Mouse (Mus musculus) large intestine, adult 2 months (tissue): Measurements from ENCODE around the gene Atg2b. TPM values are rescaled to one million over a fixed set of nuclear protein-coding genes. Genes with fewer than 3 reads are reported as not detected.

Source experiments
- DNase-seq: peaks from one replicate; pipeline ENCODE4 v3.0.0-alpha.2; 2012; ENCODE audit warnings: low read depth, low spot score
- WGBS: fragments of 180-500 bp; shearing (Covaris S2); methylation state at CpG from one replicate; pipeline ENCODE4 v1.1.7; 2018; 5-methylcytosine and 5-hydroxymethylcytosine counted together
- polyA plus RNA-seq: library from polyadenylated mRNA; depleted of rRNA; stranded (reverse); fragments of >200 nt; gene quantifications from 2 replicates; pipeline ENCODE4 v1.2.3, GENCODE M21; 2012; rRNA removed

Gene Atg2b
- 11.8 and 15.3 TPM in 2 replicates for polyA plus RNA-seq

DNA sequence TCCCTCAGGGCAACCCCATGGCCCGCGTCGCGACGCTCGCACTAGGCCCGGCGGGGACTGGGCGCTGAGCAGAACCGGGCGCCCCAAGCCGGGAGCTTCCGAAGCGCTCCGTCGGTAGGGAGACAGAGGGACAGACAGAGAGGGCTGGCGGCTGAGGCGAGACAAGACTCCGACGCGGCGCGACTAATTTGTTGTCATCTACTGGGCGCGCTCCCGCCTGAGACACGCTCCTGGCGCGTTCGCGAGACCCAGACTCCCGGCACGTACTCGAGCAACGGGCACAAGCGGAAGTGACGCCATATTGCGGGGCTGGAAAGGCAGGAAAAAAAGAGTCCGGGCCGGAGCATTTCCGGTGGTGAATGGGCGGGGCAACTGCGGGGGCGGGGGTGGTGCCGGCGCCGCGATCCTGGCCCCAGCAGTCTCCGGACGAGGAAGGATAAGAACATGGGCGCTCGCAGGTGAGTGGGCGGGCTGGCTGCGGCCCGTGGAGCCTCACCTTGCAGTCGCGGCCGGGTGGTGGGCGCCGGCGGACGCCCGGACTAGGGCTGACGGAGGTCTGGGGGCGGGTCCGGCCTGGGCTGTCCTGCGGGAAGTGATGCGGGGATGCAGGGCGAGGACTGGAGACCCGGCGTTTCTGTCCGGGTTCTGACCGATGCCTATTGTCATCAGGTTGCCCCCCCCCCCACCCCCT, at the start of gene Atg2b:
Atg2b (minus strand) TSS at position 211 of the 691 bp plus-strand sequence.
- WGBS: under 1% methylated on average over 73 of the region's 73 CpGs
- DNase-seq: peak; percentile 95

DNA sequence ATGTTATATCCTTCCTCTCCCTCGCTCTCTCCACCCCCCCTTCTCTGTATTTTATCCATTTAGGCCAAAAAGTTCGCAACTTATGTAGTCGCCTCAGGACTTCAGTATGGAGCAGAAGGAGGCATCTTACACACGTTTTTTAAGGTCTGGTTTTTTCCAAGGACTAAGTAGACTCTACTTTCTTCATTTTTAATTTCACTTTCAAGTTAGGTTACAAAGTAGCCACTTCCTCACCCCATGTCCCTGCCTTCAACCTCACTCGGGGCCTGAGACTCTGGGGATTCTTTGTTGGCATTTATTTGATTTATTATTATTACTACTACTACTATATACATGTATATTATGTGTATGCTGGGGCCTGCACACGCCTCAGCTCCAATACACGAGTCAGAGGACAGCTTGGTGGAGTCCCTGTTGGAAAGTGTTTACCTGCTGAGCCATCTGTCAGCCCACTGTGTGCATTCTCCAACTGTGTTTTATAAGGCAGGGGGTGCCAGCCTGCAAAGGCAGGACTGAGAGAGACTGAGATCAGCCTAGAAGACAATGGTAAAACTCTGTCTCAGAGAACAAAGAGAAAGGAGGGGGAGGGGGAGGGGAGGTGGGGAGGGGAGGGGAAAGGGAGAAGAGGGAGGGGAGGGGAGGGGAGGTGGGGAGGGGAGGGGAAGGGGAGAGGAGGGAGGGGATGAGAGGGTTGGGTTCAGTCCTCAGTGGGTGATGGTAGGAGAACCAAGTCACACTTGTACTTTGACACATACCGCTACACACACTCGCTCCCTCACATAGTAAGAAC, 48.6 kb upstream of the Atg2b start:
- DNase-seq: no peak
- WGBS: 71% methylated on average over 9 of the region's 9 CpGs

GRCm38 (mm10) chr12:105730851-105731460, 45.9 kb upstream of the Atg2b start:
- no peak for DNase-seq
- 51% methylated on average over 6 of the region's 6 CpGs for whole genome bisulfite sequencing

GRCm38 (mm10) chr12:105727964-105728363, 43.0 kb upstream of the Atg2b start:
- no peak for DNase-seq
- 43% methylated on average over 8 of the region's 8 CpGs for whole genome bisulfite sequencing

- WGBS: 65% methylated on average over 3 of the region's 3 CpGs
These were observed 42.3 kb upstream of the Atg2b start for GRCm38 (mm10) chr12:105727268-105727667.

DNA sequence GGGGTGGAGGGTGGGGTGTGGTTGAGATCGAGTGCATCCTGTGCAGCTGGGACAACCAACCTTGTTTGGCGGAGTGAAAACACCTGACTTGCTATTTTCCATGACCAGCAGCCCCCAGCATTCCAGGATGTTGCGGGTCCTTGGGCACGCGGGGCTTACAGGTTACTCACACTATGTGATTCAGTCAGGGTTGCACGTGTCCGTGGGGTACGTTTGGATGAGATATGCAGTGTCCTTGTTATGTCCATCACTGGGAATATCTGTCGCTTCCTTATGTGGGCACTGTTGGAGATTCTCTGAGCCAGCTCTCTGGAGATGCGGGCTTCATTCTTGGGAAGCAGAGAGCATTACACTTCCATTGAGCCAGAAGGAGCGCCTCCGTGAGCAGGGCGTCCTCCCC, 40.7 kb upstream of the Atg2b start:
- WGBS: 79% methylated on average over 13 of the region's 13 CpGs

More at GRCm38 (mm10) chr12:105727268-105727667, 42.3 kb upstream of the Atg2b start:
- no peak for DNase-seq

DNA sequence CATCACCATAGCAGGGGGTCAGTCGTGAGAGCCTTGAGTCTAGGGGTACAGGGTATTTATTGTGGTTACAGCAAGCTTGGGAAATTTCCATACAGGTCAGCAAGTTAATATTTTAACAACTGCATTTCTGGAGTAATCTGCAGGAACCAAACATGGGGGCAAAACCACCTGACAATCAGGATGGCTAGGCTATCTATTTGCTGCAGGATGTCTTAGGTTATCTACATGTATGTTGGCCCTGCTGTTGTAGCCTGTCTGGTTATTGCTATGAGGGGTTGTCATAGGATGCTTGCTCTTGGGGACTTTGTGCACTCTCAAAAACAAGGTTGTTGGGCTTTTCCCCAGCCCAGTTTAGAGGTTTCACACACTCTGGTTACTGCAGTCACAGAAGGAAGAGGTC, 39.6 kb upstream of the Atg2b start:
- 38% methylated on average over 1 of the region's 1 CpGs for WGBS
- no peak for DNase-seq

More for the DNA sequence above, 40.7 kb upstream of the Atg2b start:
- DNase-seq: no peak

DNA sequence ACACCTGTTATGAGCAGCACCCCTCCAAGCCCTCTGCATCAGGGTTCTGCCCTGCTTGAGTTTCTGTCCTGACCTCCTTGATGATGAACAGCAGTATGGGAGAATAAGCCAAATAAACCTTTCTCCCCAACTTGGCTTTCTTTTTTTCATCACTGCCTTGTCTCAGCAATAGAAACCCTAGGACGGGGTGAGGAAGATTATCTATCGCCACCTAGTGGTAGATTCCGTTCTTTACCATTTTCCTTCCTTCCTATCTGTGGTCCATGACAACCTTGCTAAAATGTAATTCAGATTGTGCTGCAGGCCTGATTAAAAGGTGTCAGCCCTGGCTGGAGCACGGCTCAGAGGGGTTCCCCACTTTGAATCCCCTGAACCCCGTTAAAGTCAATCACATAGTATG, 37.6 kb upstream of the Atg2b start:
- 3% methylated on average over 5 of the region's 5 CpGs for WGBS
- DNase-seq: peak; percentile 22

DNA sequence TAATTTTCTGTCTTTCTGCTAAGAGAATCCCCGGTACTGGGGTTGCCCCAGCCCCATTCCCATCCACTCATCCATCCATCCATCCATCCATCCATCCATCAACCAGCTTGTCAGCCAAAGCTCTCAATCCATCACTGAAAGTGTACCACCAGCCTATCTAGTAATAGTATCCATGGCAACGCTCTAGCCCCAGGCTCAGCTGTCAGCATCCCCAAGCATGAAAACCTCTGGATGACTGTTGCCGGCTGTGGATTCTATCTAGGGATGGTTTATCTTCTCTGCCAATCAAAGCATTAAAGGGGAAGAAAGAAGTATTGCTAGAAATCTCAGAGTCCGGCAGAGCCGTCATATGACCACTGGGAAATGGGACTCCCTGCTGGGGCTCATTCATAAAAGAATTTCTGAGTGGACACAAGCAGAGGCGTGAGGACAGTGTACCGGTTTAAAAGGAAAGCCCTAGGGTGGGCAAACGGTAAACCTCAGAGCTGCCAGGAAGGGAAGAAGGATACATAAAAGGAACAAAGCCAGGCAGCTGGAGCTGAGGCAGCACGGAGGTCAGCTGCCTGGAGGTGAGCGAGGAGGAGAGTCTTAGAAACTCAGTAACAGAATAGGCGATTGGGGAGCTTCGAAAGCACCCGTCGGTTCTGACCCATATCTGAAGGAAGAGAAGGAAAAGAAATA, 36.6 kb upstream of the Atg2b start:
- DNase-seq: no peak
- 68% methylated on average over 14 of the region's 14 CpGs for WGBS

GRCm38 (mm10) chr12:105720196-105720595, 35.2 kb upstream of the Atg2b start:
- 64% methylated on average over 3 of the region's 3 CpGs for WGBS

GRCm38 (mm10) chr12:105718616-105719015, 33.6 kb upstream of the Atg2b start:
- DNase-seq: no peak
- 51% methylated on average over 17 of the region's 17 CpGs for WGBS

More at GRCm38 (mm10) chr12:105720196-105720595, 35.2 kb upstream of the Atg2b start:
- no peak for DNase-seq

DNA sequence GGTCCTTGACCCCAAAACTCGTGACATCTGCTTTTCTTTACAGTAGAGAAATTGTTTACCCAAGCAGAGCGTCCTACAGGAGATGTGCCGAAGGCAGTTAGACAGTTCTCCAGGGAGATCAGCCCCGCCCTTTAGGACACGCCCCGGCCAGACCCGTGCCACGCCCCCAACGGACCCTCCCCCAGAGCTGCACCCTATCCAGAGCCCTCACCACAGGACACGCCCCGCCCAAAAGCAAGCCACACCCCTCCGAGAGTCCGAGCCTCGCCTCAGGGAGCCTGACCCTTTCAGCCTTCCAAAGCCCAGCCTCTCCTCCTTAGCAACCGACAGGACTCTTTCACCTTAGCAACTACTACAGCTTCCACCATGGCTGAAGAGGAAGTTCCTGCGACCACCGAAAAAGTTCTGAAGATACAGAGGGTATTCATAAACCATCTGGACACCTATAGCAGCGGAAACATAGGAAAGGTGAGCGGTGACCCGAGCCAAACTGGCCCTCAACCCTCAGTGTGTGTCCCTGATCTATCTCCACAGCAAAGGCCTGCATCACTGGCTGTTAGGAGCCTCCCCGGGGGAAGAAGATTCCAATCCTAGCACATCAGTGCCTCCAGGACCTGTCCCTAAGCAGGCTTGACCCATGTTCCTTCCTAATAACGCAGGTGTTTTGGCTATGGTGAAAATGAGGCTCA, 20.9 kb upstream of the Atg2b start, which contains the start of gene Ak7:
Ak7 (plus strand) TSS at position 178 of the 689 bp plus-strand sequence.
- no peak for DNase-seq
- 13% methylated on average over 22 of the region's 22 CpGs for WGBS

DNA sequence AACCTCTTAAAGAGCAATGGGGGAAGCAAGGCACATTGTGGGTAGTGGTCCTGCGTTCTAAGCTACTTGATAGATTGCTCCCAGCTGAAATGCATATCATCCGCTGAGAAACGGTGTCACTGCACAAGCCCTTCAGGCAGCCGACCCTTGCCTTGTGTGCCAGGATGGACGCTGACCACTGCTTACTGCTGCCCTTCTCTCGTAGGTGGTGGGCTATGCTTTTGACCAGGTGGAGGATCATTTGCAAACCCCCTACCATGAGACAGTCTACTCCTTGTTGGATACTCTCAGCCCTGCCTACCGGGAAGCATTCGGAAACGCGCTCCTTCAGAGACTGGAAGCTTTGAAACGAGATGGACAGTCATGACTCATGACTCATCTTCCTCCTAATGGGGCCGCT, 15.4 kb upstream of the Atg2b start:
- 91% methylated on average over 12 of the region's 12 CpGs for WGBS
- no peak for DNase-seq

DNA sequence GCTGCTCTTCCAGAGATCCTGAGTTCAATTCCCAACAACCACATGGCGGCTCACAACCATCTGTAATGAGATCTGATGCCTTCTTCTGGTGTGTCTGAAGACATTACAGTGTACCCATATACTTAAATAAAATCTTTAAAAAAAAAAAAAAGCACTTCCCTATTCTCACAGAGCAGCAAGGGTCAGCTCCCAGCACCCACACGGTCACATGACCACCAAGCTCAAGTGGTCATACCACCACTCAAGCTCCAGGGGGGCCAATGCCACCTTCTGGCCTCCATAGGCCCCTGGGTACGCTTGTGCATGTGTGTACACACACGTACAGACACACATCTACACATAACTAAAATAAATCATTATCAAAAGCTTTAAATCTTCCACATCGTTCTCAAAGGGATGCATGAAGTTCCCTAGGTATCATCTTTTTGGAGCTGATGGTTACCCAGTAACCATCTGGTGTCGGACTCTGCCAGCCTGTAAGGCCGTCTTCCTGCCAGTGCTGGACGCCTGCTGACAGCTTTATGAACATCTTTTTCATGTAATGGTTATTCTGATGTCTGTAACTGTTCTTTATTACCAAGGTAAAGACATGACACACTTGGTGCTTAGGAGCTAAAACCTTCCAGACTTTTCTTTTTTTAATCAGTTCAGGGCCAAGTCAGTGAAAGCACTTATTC, 12.2 kb upstream of the Atg2b start:
- 94% methylated on average over 8 of the region's 8 CpGs for WGBS
- DNase-seq: no peak

DNA sequence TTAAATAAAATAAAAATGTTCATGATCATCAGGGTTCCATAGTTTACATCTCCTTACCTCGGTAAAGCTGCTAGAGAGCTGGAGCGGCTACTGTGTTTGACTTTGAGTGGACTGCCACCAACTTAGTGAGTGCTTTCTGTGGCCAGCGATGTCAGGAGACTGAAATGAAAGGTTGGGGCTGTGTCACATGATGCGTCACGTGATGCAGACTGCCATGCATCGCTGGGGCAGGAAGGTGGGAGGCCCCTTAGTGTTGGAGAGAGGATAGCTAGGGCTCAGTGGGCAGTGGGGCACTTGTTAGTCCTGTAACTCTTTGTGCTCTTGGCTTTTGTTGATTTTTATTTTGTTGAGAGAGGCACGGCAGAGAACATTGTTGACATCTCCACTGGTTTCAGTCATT, 10.8 kb upstream of the Atg2b start:
- no peak for DNase-seq
- WGBS: 89% methylated on average over 7 of the region's 7 CpGs

DNA sequence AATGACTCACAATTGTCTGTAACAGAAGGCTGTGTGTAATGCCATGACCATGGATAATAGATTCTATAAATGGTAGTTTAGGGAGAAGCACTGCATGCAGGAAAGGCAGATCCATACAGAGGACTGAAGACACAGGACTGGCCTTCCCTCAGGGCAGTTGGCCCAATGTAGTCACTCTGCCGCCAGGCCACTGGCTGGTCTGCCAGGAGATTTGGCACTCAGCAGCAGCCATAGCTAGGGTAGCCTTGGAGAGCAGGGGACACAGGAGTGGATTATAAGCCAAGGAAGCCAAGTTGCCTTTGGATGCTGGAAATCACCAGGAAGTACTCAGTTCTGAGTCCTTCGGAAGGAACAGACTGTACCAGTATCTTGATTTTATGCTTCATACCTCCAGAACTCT, 9.0 kb upstream of the Atg2b start:
- no peak for DNase-seq
- WGBS: 98% methylated on average over 2 of the region's 2 CpGs

DNA sequence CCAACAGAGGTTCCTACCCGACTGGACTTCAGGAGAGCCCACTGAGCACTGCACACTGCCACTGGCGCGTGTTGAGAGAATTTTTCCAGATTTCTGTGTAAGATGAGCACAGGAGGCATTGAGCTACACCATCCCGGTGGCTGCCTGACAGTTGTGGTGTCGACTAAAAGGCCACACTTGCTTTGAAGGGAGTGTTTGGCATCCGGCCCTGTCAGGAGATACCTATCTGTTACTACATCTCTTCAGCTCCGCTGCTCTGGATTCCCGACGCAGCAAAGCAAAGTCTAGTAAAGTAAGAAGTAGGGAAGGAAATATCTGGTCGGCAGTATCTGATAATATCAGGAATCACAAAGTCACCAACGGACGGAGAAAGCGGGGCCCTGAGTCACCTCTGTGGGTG, 4.4 kb upstream of the Atg2b start:
- DNase-seq: no peak
- 92% methylated on average over 13 of the region's 13 CpGs for WGBS

DNA sequence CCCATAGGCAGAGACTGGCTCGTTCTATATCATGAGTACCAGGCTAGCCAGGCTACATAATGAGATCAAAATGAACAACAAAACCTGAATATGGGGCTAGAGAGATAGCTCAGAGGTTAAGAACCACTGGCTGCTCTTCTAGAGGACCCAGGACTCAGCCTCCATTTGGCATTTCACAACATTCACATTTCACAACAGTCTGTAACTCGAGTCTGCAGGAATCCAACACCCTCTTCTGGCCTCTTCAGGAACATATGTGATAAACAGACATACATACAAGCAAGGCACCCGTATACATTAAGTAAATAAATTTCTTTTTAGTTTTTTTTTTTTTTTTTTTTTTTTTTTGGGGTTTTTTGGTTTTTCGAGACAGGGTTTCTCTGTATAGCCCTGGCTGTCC, 3.5 kb upstream of the Atg2b start:
- WGBS: 79% methylated on average over 4 of the region's 4 CpGs
- no peak for DNase-seq

GRCm38 (mm10) chr12:105687416-105687815, 2.4 kb upstream of the Atg2b start:
- WGBS: 26% methylated on average over 4 of the region's 4 CpGs
- DNase-seq: no peak
